Mouse (Mus musculus): Measurements from ENCODE around the gene Treh.

GRCm38 (mm10) chr9:44685346-44686330, 12.6 kb downstream of the Treh start:
- peak; percentile 91 for TF ChIP-seq CTCF (IDR thresholded peaks at IDR 0.05; ENCODE audit: insufficient read depth, low read depth, low read length)
- no peak for TF ChIP-seq POLR2A (IDR thresholded peaks at IDR 0.05; ENCODE audit: insufficient read depth, low read depth, low read length)
